Mouse (Mus musculus) CD4-positive, CD25-positive, alpha-beta regulatory T cell, adult 2 months (primary cell): Measurements from ENCODE around the gene Gm20388.

Source experiments
- DNase-seq: peaks from one replicate; pipeline ENCODE4 v3.0.0-alpha.2; 2012; ENCODE audit warnings: low read depth, low spot score

The Gm20388 gene

GRCm38 (mm10) chr8:120876010-120876918 lies 965.6 kb downstream of the Gm20388 start:
- no peak for DNase-seq

GRCm38 (mm10) chr8:120877005-120877404 lies 966.4 kb downstream of the Gm20388 start:
- no peak for DNase-seq

GRCm38 (mm10) chr8:120879928-120880327 lies 969.3 kb downstream of the Gm20388 start:
- no peak for DNase-seq

GRCm38 (mm10) chr8:120881634-120882033 lies 971.0 kb downstream of the Gm20388 start:
- no peak for DNase-seq

DNA sequence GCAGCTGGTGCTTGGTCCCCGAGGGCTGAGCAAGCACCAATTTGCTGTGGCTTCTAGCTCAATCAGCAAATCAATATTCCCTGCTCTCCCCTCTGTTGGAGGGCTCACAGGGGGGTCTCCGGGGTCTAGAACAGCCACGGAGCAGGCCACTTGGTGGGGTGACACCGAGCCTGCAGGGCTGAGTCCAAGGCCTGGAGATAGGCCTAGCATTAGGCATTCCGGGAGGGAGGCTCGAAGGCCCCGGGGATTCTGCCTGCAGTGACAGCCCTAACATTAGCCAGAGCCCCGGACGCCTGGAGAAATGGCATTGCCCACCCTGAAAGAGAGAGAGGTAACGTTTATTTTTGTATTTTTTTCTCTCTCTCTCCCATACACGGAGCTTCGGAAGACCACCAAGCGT lies 972.0 kb downstream of the Gm20388 start:
- no peak for DNase-seq

DNA sequence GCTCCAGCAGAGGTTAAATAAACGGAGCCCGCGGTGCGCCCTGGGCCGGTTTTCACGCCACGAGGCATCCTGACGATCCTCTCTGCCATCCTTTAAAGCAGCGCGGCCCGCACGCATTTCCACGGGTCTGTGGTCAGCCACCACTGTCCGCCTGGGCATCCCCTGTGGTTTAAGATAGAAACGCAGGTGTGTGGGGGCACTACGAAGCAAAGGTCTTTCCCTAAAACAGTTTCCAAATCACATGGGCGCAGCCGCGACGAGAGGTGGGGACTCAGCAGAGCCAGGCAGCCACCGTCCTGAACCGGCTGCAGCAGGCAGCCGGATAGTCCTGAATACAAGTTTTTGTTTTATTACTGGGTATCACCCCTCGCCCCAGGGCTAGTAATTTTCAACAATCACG lies 972.7 kb downstream of the Gm20388 start:
- no peak for DNase-seq

DNA sequence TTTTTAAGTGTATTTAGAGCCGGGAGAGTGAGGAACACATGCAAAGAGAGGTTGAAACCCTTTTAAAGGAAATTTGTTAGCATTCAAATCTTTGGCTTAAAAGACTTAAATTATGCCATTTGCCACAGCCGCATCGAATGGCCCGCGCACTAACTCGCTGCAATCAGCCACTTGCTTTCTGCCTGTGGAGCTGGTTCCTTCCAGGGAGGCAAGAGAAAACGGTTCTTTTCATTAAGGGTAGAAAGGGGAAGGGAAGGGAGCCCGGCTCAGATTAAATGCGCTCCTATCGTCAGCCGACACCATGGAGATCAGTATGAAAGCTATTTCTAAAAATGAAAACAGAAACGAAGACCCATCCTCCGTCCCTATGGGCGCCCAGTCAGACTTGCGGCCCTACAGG lies 973.2 kb downstream of the Gm20388 start:
- DNase-seq: no peak

GRCm38 (mm10) chr8:120884881-120885280 lies 974.2 kb downstream of the Gm20388 start:
- no peak for DNase-seq

DNA sequence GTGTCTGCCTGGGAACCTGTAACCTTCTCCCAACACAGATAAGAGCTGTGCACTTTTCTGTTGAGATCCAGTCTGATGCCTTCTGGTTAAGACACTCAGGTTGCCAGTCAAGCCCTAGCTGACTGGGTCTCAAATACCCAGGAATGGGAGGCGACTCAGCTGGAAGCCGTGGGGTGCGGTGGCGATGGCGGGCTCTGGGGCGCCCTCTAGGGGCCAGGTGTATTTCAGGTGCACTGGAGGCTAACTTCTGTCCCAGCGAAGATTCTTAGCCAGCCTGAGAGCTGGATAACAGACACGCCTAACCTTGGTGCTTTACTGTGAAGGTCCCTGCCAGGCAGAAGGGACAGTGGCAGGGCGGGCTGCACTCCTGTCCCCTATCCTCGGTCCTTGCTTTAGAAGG lies 976.6 kb downstream of the Gm20388 start:
- DNase-seq: peak; percentile 61

DNA sequence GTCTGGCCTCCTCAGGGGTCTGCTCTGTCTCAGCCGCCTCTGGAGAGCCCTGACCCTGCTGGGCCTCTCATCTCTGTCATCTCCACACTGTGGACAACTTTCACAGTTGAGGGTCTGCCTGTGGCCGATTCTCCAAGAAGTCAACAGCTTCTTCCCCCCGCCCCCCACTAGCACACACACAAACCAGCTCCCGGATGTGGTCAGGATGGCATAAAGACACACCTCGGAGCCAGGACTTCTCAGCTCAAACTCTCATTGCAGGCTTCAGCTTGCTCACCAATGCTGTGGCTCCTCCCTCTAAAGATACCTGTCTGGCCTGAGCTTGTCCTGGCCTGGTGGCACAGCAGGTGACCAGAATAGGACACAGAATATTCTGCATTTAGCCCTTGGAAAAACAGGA lies 977.4 kb downstream of the Gm20388 start:
- peak; percentile 45 for DNase-seq

DNA sequence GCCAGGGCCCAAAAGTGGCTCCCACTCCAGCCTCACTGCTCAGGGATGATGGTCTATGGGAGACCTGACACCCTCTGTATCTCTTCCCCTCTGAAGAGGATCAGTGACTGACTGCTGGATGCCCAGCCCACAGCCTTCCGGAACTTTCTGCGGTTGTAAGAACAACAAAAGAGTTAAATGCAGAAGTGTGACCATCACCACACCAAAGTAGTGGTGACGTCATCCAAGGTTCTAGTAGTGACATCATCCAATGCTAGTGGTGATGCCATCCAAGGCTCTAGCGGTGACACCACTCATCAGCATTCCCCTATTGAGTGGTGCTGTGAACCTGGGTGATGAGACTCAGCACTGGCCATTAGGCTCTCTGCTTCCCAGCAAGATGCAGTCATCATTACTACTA lies 978.5 kb downstream of the Gm20388 start:
- DNase-seq: peak; percentile 14

DNA sequence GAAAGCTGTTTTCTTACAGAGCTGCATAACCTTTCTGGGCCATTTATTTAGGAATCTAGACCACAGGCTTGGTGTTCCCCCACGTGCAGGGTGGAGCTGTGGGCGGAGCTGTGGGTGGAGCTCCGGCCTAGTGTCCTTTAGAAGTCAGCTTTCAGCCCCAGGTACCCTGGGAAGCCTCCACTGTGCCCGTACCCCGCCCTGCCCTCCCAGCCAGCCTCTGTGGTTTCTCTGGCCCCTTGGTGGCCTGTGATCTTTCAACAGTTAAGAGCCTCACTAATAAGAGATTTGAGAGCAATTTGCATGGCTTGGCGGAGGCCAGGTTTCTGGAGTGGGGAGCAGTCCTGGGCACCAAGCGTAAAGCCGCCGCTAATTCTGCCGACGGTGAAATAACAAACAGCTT lies 979.4 kb downstream of the Gm20388 start:
- DNase-seq: peak; percentile 15

DNA sequence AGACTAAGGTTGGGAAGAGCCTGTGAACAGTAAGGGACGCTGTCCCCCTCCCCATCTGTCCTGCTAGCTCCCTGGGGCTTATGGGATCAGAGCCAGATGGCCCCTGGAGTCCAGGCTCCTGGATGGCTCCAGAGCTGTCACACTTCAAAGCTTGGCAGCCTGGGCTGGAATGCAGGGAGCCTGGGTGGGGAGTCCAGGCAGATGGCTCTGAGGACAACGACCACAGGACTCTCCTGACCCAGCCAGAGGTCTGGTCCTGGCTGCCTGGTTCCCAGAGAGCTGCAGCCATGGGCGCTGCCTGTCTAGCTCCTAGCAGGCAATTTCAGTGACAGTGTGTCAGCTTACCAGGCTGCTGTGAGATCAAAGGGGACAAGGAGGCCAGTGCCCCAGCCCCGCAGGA lies 984.4 kb downstream of the Gm20388 start:
- DNase-seq: no peak

- peak; percentile 44 for DNase-seq
These were observed 985.0 kb downstream of the Gm20388 start for GRCm38 (mm10) chr8:120895600-120895999.

DNA sequence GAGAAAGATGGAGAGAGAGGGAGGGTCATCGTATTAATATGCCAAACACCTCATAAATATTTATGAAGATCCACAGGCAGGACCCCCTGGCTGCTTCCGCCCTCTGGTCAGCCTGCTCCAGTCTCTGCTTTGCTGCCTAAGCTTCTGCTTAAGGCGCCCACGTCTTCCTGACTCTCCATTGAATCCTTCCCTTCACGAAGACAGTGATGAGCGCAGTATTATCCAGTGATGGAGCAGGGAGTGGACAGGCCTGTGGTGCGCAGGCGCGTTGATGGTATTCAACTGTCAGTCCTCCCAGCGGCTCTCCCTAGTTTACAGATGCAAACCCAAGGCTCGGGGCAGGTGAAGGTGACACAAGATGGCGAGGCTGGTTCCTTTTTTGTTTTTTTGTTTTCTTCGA lies 985.6 kb downstream of the Gm20388 start:
- DNase-seq: no peak

DNA sequence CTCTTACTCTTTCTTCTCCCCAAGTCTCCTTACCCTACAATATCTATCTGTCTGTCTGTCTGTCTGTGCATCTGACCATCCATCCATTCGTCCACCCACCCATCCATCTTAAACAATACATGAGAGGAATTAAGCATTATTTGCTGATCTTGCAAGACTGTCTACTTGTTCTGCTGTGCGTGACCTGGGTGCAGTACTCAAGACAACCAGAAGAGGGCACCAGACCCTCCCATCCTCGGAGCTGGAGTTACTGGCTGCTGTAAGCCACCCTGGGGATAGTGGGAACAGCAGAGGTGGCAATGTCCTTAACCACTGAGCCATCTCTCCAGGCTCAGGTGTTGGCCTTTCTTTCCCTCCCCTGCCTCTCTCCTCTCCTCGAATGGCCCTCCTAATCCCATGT lies 987.4 kb downstream of the Gm20388 start:
- DNase-seq: peak; percentile 54

DNA sequence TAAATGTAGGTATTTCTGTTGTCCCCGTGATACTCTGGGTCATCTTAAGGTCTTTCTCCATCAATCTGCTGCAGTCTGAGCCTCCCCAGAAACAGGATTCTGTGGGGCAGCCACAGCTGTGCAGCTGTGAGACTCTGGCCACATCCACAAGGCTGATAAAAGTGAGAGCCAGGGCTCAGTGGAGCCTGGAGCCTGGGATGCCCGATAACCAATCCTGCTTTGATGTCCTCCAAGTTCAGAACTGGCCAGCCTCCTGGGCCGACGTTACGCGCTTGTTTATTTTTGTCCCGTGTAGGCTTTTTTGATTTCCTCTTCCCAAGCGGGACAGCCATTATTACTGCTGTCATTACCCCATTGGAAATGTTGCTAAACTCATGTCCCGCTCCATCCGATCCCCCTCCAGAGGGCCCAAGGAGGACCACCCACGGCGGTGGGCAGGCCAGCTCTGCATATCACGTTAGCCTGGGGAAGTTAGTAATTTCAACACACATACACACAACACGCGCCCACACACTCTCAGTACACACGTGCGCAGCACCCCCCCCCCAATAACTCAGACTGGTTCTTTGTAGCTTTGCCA lies 988.3 kb downstream of the Gm20388 start:
- DNase-seq: no peak

DNA sequence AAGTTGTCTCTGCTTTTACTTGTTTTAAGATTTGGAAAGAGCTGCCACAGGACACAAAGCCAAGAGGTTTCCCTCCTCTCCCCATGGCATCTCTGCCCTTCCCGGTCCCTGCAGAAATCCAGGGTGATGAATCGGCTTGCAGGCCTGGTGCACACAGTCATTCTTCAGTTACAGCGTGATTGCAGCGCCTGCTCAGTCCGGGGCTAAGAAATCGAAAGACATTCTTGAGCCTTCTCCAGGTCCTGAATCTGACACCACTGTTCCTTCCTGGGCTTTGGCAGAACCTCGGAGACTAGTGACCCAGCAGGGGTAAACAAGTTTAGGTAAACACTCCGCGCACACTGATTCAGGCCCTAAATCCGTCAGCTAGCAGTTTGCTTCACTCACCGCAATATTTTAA lies 991.7 kb downstream of the Gm20388 start:
- DNase-seq: no peak

DNA sequence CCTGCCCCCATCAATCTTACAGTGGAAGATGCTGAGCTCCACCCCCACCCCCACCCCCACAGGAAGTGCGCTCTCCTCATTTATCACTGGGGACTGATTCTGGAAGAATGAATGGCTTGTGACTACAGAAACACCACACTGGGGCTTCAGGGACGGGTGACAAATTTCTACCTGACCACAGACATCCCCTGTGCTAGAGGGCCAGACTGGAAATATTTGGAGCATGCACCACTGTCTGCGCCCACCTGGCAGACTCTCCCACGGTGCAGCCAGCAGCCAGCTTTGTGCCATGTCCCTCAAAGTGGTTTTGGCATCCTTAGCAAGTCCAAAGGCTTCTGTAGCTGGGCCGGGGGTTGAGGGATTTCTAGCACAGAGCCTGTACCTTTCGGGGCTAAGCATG lies 997.0 kb downstream of the Gm20388 start:
- DNase-seq: no peak

DNA sequence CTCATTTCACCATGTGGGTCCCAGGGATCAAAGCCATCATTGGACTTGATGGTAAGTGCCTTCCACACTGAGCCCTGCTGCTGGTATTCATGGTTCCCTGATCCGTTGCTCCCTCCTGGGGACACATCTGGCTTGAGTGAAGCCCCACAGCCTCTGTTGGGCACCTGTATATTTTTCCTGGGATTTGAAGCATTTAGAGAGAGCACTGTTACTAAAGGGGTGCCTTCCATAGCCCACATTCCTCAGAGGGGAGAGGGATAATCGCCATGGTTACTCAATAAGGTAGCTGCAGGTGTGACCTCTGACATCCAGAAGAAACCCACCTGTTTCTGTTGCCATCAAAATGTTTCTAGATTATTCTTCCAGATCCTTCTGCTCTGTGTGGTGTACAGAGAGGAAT lies 1000.3 kb downstream of the Gm20388 start:
- no peak for DNase-seq

DNA sequence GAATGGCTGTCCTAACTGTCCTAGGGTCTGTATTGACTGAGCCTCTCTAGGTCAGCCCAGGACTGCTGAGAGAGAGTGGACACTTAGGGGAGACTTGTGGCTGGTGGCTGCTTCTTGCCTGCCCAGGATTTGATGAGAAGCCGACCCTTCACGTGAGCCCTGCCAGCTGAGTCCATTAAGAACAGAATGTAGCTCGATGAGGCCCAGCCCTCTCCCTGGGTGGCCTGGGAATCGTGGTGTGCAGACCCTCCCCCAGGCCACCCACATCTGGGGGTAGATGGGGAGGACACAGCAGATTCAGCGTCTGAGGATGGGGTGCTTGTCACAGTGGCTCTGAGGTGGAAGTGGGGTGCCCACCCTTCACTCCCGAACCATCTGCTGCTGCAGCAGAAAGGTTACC lies 1001.8 kb downstream of the Gm20388 start:
- DNase-seq: no peak

DNA sequence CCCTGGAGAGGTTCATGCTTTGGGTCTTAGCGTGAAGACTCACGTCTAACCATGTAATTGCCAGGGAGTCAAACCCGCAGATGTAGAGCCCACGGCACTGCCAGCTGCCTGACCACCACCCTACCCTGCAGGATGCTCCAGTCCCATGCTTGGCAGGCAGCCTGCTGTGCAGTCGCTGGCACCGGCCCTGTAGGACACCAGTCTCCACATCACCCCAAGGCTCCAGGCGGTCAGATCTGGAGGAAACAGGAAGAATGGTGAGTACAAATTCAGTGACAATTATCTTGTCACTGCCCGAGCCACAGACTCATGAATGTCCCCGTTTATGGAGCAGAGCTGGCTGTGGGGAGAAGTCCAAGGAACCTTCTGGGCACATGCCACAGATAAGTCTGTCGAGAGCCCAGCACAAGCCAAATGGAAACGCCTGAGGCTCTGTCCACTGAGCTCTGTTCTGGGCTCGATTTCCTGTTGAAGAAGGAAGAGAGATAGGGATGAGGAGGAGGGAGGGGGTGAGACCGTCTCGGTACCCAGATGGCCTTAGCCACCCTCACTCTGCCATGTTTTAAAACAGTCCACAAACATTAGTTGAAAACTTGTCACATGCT lies 1006.3 kb downstream of the Gm20388 start:
- no peak for DNase-seq

GRCm38 (mm10) chr8:120920527-120920926 lies 1009.9 kb downstream of the Gm20388 start:
- DNase-seq: no peak
